Mouse (Mus musculus): ENCODE results near the gene Lhfpl2.

Gene Lhfpl2

DNA sequence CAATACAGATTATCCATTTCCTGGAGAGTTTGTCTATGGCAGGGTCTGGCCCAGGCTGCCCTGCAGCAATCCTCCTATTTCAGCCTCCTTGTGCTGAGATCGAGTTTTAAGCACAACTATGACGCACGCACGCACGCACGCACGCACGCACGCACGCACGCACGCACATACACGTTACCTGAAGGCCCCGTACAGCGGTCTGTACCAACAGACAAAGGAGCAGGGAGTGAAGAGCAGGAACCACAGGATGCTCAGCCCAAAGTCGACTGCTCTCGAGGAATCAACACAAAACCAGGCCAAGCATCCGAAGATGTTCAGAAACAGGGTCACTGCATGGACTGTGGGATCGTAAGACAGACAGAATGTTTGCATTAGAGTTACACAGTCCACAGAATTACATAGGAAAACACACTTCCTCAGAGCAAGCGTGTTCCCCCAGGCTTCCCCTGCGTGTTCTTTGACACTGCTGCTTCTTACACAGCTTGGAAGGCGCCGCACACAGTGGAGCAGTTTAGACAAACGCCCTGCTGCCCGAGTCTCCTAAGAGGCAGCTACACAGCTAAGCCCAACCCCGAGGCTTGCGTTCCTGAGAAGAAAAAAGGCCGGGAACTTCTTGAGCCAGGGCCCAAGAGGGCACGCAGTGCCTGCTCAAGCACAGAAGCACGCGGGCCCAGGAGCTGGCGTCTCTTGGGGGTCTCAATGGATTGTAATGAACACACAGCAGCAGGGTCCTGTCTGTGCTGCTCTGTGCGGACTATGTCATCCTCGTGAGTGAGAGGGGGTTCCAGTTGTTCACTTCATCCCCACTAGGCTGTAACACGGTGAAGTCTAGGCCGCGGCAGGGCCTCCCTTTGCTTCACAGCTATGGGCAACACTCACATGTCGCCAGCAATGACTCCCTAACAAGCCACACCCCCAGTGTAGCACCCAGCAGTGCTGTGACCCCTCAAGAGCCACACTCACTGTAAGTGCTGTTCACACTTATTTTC is 167.4 kb downstream of the Lhfpl2 start:
- no peak for DNase-seq

GRCm38 (mm10) chr13:94231871-94232270 is 174.3 kb downstream of the Lhfpl2 start:
- no peak for DNase-seq

- DNase-seq = no peak
Measured at GRCm38 (mm10) chr13:94239488-94239887, 181.9 kb downstream of the Lhfpl2 start.

DNA sequence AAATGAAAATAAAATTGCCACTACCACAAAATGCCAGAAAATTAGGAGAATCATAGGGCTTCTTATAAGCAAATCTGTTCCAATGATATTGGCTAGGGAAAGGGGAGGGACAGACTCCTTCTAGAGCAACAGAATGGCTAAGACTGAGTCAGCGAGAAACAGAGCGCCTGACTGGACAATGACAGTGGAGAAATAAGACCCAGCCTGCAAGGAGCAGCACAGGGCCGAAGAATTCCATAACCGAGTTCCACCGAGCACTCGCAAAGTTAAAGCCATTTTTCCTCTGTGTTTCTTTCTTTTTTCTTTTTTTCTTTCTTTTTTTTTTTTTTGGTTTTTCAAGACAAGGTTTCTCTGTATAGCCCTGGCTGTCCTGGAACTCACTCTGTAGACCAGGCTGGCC is 182.5 kb downstream of the Lhfpl2 start:
- DNase-seq = no peak

- DNase-seq = no peak
Measured at GRCm38 (mm10) chr13:94240873-94241272, 183.3 kb downstream of the Lhfpl2 start.

- no peak for DNase-seq
Measured at GRCm38 (mm10) chr13:94241892-94242524, 184.4 kb downstream of the Lhfpl2 start.

GRCm38 (mm10) chr13:94242897-94243296 is 185.3 kb downstream of the Lhfpl2 start:
- no peak for DNase-seq

All from kidney, adult 11 months (tissue).